Mouse (Mus musculus) neural tube, embryonic 13.5 days (tissue): ENCODE data around the gene Kbtbd6. TPM values are rescaled to one million over a fixed set of nuclear protein-coding genes. Genes with fewer than 3 reads are reported as not detected.
"Not testable (repeated sequence)": the region's sequence is repeated elsewhere in the genome, so short reads cannot be mapped to it uniquely, and the experiment has no call there.

Experiments
- ATAC-seq: fragments of 200-750 bp; cut with Nextera tagmentation; 2 replicates; pipeline ENCODE4 v1.8.0; 2017; ENCODE audit warnings: low read depth, mild to moderate bottlenecking, moderate TSS enrichment, moderate library complexity
- H3K27ac ChIP-seq: fragments of 300-500 bp; sonication (generic); replicated peaks from 2 replicates; pipeline ENCODE4 v1.5.1; 2015; ENCODE audit warnings: moderate library complexity, mild to moderate bottlenecking, inconsistent platforms
- H3K27me3 ChIP-seq: fragments of 300-500 bp; sonication (generic); 2 replicates; pipeline ENCODE4 v1.6.1; 2015; ENCODE audit warnings: mild to moderate bottlenecking, inconsistent platforms
- H3K36me3 ChIP-seq: fragments of 300-500 bp; sonication (generic); 2 replicates; pipeline ENCODE4 v1.6.1; 2015; ENCODE audit warnings: mild to moderate bottlenecking, inconsistent platforms
- H3K4me1 ChIP-seq: fragments of 300-500 bp; sonication (generic); replicated peaks from 2 replicates; pipeline ENCODE4 v1.6.1; 2015; ENCODE audit warnings: inconsistent platforms
- H3K4me2 ChIP-seq: fragments of 300-500 bp; sonication (generic); 2 replicates; pipeline ENCODE4 v1.6.1; 2015; ENCODE audit warnings: inconsistent platforms, mild to moderate bottlenecking, moderate library complexity
- H3K4me3 ChIP-seq: fragments of 300-500 bp; sonication (generic); 2 replicates; pipeline ENCODE4 v1.5.1; 2015; ENCODE audit warnings: mild to moderate bottlenecking, inconsistent platforms
- H3K9ac ChIP-seq: fragments of 300-500 bp; sonication (generic); 2 replicates; pipeline ENCODE4 v1.6.1; 2015; ENCODE audit warnings: moderate library complexity, mild to moderate bottlenecking, inconsistent platforms
- H3K9me3 ChIP-seq: fragments of 300-500 bp; sonication (generic); 2 replicates; pipeline ENCODE4 v1.6.1; 2016; ENCODE audit warnings: inconsistent platforms
- WGBS: fragments of 180-500 bp; shearing (Covaris S2); methylation state at CpG from one replicate; pipeline ENCODE4 v1.1.7; 2015; 5-methylcytosine and 5-hydroxymethylcytosine counted together
- polyA plus RNA-seq: library from polyadenylated mRNA; unstranded; fragments of >200 nt; fragmentation: Nextera tagmentation; extraction: Ambion mirVana; gene quantifications from 2 replicates; pipeline ENCODE4 v1.2.1, GENCODE M21; 2015

Gene Kbtbd6
- polyA plus RNA-seq, 1 experiment from 2014 or later, result 1.6 TPM

- H3K27me3 ChIP-seq, result no peaks in the 10 kb centered on the region
- peaks cover 15% of the 10 kb centered on the region for H3K4me1 ChIP-seq
- whole genome bisulfite sequencing, result 77% methylated on average over 9 of the region's 9 CpGs
- H3K4me2 ChIP-seq, result peak overlapping the region; percentile 51
- H3K36me3 ChIP-seq, result no peaks in the 10 kb centered on the region
- H3K4me3 ChIP-seq, result no peak overlapping the region
- peaks cover 3% of the 10 kb centered on the region; the same call in 1 of the 2 replicates for H3K9me3 ChIP-seq
- ATAC-seq, result peak; percentile 25; the same call in 1 of the 2 replicates
- H3K27ac ChIP-seq, result peak overlapping the region; percentile 39; the same call in 1 of the 2 replicates
- no peak overlapping the region for H3K9ac ChIP-seq
These were observed 7.0 kb upstream of the Kbtbd6 start for GRCm38 (mm10) chr14:79444601-79445000.

- Histone ChIP-seq H3K27ac (peak overlapping the region; percentile 84), H3K4me1 (peaks cover 15% of the 10 kb centered on the region), H3K36me3 (no peaks in the 10 kb centered on the region), H3K27me3 (no peaks in the 10 kb centered on the region), H3K4me3 (peak overlapping the region; percentile 18), H3K9me3 (no peaks in the 10 kb centered on the region), H3K9ac (peak overlapping the region; percentile 13), H3K4me2 (peak overlapping the region; percentile 51)
- peak; percentile 77 for ATAC-seq
- 22% methylated on average over 16 of the region's 16 CpGs for WGBS
These were observed 6.5 kb upstream of the Kbtbd6 start for GRCm38 (mm10) chr14:79445055-79445620.

- not testable (repeated sequence) for H3K9ac ChIP-seq, H3K27ac ChIP-seq, H3K27me3 ChIP-seq, H3K4me3 ChIP-seq, H3K36me3 ChIP-seq, H3K4me1 ChIP-seq, H3K4me2 ChIP-seq, H3K9me3 ChIP-seq
- WGBS, result 95% methylated on average over 8 of the region's 10 CpGs
- peak; percentile 45; the same call in 1 of the 2 replicates for ATAC-seq
These were observed 928 bp downstream of the Kbtbd6 start for GRCm38 (mm10) chr14:79452591-79452934.

- no peaks in the 10 kb centered on the region for H3K4me1 ChIP-seq
- H3K9me3 ChIP-seq, result no peaks in the 10 kb centered on the region
- no peak for ATAC-seq
- no peak overlapping the region for H3K4me3 ChIP-seq
- H3K27me3 ChIP-seq, result no peaks in the 10 kb centered on the region
- peaks cover 42% of the 10 kb centered on the region for H3K36me3 ChIP-seq
- H3K4me2 ChIP-seq, result no peak overlapping the region
- no peak overlapping the region for H3K9ac ChIP-seq
- no peak overlapping the region for H3K27ac ChIP-seq
- WGBS, result 84% methylated on average over 1 of the region's 1 CpGs
These were observed 8.8 kb downstream of the Kbtbd6 start for GRCm38 (mm10) chr14:79460401-79460800.

GRCm38 (mm10) chr14:79460988-79461387 lies 9.4 kb downstream of the Kbtbd6 start:
- H3K4me2 ChIP-seq, result no peak overlapping the region

GRCm38 (mm10) chr14:79465623-79466022 lies 14.0 kb downstream of the Kbtbd6 start:
- no peak overlapping the region for H3K27ac ChIP-seq
- no peak overlapping the region for H3K4me3 ChIP-seq
- H3K9ac ChIP-seq, result no peak overlapping the region
- H3K27me3 ChIP-seq, result no peaks in the 10 kb centered on the region
- H3K4me2 ChIP-seq, result no peak overlapping the region
- ATAC-seq, result no peak
- peaks cover 76% of the 10 kb centered on the region for H3K36me3 ChIP-seq
- H3K4me1 ChIP-seq, result no peaks in the 10 kb centered on the region
- H3K9me3 ChIP-seq, result no peaks in the 10 kb centered on the region
- WGBS, result 98% methylated on average over 1 of the region's 1 CpGs

More at GRCm38 (mm10) chr14:79460988-79461387, 9.4 kb downstream of the Kbtbd6 start:
- Histone ChIP-seq H3K9ac (no peak overlapping the region), H3K36me3 (peaks cover 48% of the 10 kb centered on the region), H3K4me1 (no peaks in the 10 kb centered on the region), H3K9me3 (no peaks in the 10 kb centered on the region), H3K27ac (no peak overlapping the region), H3K27me3 (no peaks in the 10 kb centered on the region), H3K4me3 (no peak overlapping the region)
- WGBS, result 92% methylated on average over 4 of the region's 4 CpGs
- ATAC-seq, result no peak

- H3K27ac ChIP-seq, result no peak overlapping the region
- no peak overlapping the region for H3K9ac ChIP-seq
- H3K4me2 ChIP-seq, result no peak overlapping the region
- no peaks in the 10 kb centered on the region for H3K4me1 ChIP-seq
- H3K27me3 ChIP-seq, result no peaks in the 10 kb centered on the region
- ATAC-seq, result no peak
- no peak overlapping the region for H3K4me3 ChIP-seq
- WGBS, result 34% methylated on average over 3 of the region's 3 CpGs
- H3K9me3 ChIP-seq, result no peaks in the 10 kb centered on the region
- H3K36me3 ChIP-seq, result peaks cover 79% of the 10 kb centered on the region
These were observed 16.0 kb downstream of the Kbtbd6 start for GRCm38 (mm10) chr14:79467621-79468020.

GRCm38 (mm10) chr14:79473384-79473783 lies 21.7 kb downstream of the Kbtbd6 start:
- no peak overlapping the region for H3K4me3 ChIP-seq
- H3K9me3 ChIP-seq, result no peaks in the 10 kb centered on the region
- WGBS, result 94% methylated on average over 2 of the region's 2 CpGs
- no peak overlapping the region for H3K4me2 ChIP-seq
- no peak overlapping the region for H3K9ac ChIP-seq
- no peak for ATAC-seq
- H3K36me3 ChIP-seq, result peaks cover 85% of the 10 kb centered on the region
- 0 out of 2 replicates have a peak, but pooled peaks cover 3% of the 10 kb centered on the region for H3K4me1 ChIP-seq
- no peaks in the 10 kb centered on the region for H3K27me3 ChIP-seq
- no peak overlapping the region for H3K27ac ChIP-seq

- peak; percentile 80 for ATAC-seq
- H3K9ac ChIP-seq, result peak within 1 kb of the TSS; percentile 94
- under 1% methylated on average over 71 of the region's 96 CpGs for WGBS
These were observed 29.1 kb downstream of the Kbtbd6 start, which contains the start of gene Elf1 for GRCm38 (mm10) chr14:79480624-79481338. TSS of gene Elf1 (plus strand) at chr14:79481194.

GRCm38 (mm10) chr14:79481339-79482151 lies 29.9 kb downstream of the Kbtbd6 start, which contains the start of gene Wbp4:
TSS of gene Wbp4 (minus strand) at chr14:79481520.
- Histone ChIP-seq H3K9ac (peak within 1 kb of the TSS; percentile 94), H3K4me1 (peaks cover 39% of the 10 kb centered on the region), H3K4me2 (peak within 1 kb of the TSS; percentile 66), H3K9me3 (no peaks in the 10 kb centered on the region), H3K27me3 (0 out of 2 replicates have a peak, but pooled peaks cover 4% of the 10 kb centered on the region), H3K27ac (peak within 1 kb of the TSS; percentile 100), H3K36me3 (peaks cover 20% of the 10 kb centered on the region), H3K4me3 (peak within 1 kb of the TSS; percentile 88)
- WGBS, result under 1% methylated on average over 59 of the region's 86 CpGs
- ATAC-seq, result peak; percentile 94

More at GRCm38 (mm10) chr14:79480624-79481338, 29.1 kb downstream of the Kbtbd6 start, which contains the start of gene Elf1:
- H3K36me3 ChIP-seq, result peaks cover 23% of the 10 kb centered on the region
- peak within 1 kb of the TSS; percentile 88 for H3K4me3 ChIP-seq
- H3K9me3 ChIP-seq, result no peaks in the 10 kb centered on the region
- H3K4me1 ChIP-seq, result peaks cover 36% of the 10 kb centered on the region
- H3K27me3 ChIP-seq, result no peaks in the 10 kb centered on the region
- peak within 1 kb of the TSS; percentile 66 for H3K4me2 ChIP-seq
- peak within 1 kb of the TSS; percentile 100 for H3K27ac ChIP-seq

- H3K4me3 ChIP-seq, result peak overlapping the region; percentile 88
- peak overlapping the region; percentile 100 for H3K27ac ChIP-seq
- peak; percentile 1; the same call in 1 of the 2 replicates for ATAC-seq
- WGBS, result under 1% methylated on average over 11 of the region's 11 CpGs
- H3K4me1 ChIP-seq, result peaks cover 46% of the 10 kb centered on the region
- H3K9ac ChIP-seq, result peak overlapping the region; percentile 94
- H3K4me2 ChIP-seq, result peak overlapping the region; percentile 66
- H3K36me3 ChIP-seq, result peaks cover 15% of the 10 kb centered on the region; the same call in 1 of the 2 replicates
- H3K27me3 ChIP-seq, result 0 out of 2 replicates have a peak, but pooled peaks cover 8% of the 10 kb centered on the region
- H3K9me3 ChIP-seq, result no peaks in the 10 kb centered on the region
These were observed 30.6 kb downstream of the Kbtbd6 start for GRCm38 (mm10) chr14:79482251-79482661.
